Mouse (Mus musculus) E14TG2a.4 (cell line): Measurements from ENCODE around the gene Tspo2.

Experiments used
- CTCF ChIP-seq: conservative IDR thresholded peaks from 2 replicates; pipeline ENCODE4 v1.5.1; 2014; ENCODE audit warnings: low read length
- NANOG ChIP-seq: IDR thresholded peaks from 2 replicates; pipeline ENCODE4 v1.6.1; 2014; ENCODE audit warnings: borderline replicate concordance, low read length, mixed read lengths
- POU5F1 ChIP-seq: IDR thresholded peaks from 2 replicates; pipeline ENCODE4 v1.6.1; 2014; ENCODE audit warnings: low read length, borderline replicate concordance

DNA sequence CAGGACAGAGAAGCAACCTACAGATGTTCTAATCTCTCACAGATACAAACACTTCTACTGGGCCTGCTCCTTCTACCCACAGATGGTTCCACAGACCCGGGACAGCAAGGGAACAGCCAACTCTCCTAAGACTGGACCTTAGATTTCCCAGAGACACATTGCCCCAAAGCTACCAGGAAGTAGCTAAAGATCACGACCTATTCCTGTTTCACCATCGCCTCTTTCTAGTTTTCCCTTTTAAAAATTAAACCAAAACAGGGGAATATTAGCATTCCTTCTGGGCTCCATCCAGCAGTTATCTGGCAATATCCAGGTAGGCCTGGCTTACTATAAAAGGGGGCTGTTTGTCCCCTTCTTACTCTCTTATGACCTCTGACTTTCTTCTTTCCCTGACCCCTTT, 46.7 kb upstream of the Tspo2 start:
- TF ChIP-seq CTCF (no peak), POU5F1 (no peak), NANOG (no peak)
